Mouse (Mus musculus) bone marrow macrophage, adult 2 months (primary cell): ENCODE data around the gene Paqr4.

ENCODE experiments used
- CTCF ChIP-seq: IDR thresholded peaks from 2 replicates; pipeline ENCODE4 v1.5.1; 2012; ENCODE audit warnings: low read depth, mild to moderate bottlenecking, low read length, moderate library complexity
- POLR2A ChIP-seq: IDR thresholded peaks from 2 replicates; pipeline ENCODE4 v1.6.1; 2012; ENCODE audit warnings: mild to moderate bottlenecking, low read depth, low read length, borderline replicate concordance

- TF ChIP-seq POLR2A (no peak), CTCF (no peak)
Observed at GRCm38 (mm10) chr17:23705525-23706104, 35.1 kb downstream of the Paqr4 start.
